Mouse (Mus musculus): ENCODE data around the gene Creb5.

- no peak for TF ChIP-seq CTCF (IDR thresholded peaks at IDR 0.05; ENCODE audit: borderline replicate concordance, insufficient read depth, low read length)
- TF ChIP-seq POLR2A (IDR thresholded peaks at IDR 0.05; ENCODE audit: low read depth, low read length) = no peak
These were observed 1.8 kb downstream of the Creb5 start for GRCm38 (mm10) chr6:53288584-53289558.
